Mouse (Mus musculus): ENCODE data around the gene Cdyl2. TPM values are rescaled to one million over a fixed set of nuclear protein-coding genes. Genes with fewer than 3 reads are reported as not detected.
A peak's percentile ranks its signal among the peaks of the same experiment; 100 is the strongest.

Cdyl2 gene
- polyA plus RNA-seq, 1 experiment from 2014 or later, result 5.2 TPM

DNA sequence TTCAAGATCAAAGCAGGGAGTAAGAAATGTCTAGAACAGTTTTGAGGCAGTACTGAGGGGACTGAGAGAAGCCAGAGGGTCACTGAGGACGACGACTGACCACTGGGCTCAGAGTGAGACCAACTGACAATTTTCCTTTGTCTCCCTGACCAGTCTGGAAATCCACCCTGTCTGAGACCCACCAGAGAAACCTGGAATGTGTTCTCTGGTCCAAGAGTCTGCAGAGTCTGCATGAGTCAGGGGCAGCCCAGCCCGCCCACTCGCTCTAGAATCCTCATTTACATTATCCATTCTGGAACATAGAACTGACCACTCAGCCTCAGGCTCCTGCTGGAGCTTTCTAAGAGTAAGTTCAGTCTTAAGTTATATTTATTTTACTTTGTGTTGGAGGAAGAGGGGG is 114.9 kb downstream of the Cdyl2 start:
- H3K27me3 ChIP-seq (replicated peaks), result no peaks in the 10 kb centered on the region
- WGBS, result 75% methylated on average over 4 of the region's 4 CpGs
- H3K9me3 ChIP-seq, result no peaks in the 10 kb centered on the region
- H3K4me3 ChIP-seq (replicated peaks), result no peak overlapping the region
- H3K9ac ChIP-seq, result no peak overlapping the region
- ATAC-seq (ENCODE audit: insufficient read depth, low FRiP score, low read depth), result no peak
- no peaks in the 10 kb centered on the region for H3K36me3 ChIP-seq
- no peak overlapping the region for H3K27ac ChIP-seq
- H3K4me1 ChIP-seq, result 0 out of 2 replicates have a peak, but pooled peaks cover 3% of the 10 kb centered on the region
- H3K4me2 ChIP-seq, result no peak overlapping the region

DNA sequence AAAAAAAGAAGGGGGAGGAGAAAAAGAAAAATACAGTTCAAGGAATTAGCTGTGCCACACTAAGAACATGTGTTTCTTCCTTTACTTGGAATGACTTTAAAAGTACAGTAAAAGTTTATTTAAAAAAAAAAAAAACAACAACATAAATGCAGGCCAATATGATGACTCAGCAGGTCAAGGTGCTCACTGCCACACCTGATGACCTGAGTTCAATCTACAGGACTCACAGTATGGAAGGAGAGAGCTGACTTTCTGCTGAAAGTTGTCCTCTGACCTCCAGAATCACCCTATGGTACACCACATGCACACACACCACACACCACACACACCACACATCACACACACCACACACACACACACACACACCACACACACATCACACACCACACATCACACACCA is 116.4 kb downstream of the Cdyl2 start:
- 0 out of 2 replicates have a peak, but pooled peaks cover 2% of the 10 kb centered on the region for H3K4me1 ChIP-seq
- no peaks in the 10 kb centered on the region for H3K27me3 ChIP-seq (replicated peaks)
- H3K36me3 ChIP-seq, result no peaks in the 10 kb centered on the region
- ATAC-seq (ENCODE audit: insufficient read depth, low FRiP score, low read depth), result no peak
- H3K9ac ChIP-seq, result no peak overlapping the region
- H3K4me3 ChIP-seq (replicated peaks), result no peak overlapping the region
- H3K9me3 ChIP-seq, result no peaks in the 10 kb centered on the region
- H3K4me2 ChIP-seq, result no peak overlapping the region
- H3K27ac ChIP-seq, result no peak overlapping the region

DNA sequence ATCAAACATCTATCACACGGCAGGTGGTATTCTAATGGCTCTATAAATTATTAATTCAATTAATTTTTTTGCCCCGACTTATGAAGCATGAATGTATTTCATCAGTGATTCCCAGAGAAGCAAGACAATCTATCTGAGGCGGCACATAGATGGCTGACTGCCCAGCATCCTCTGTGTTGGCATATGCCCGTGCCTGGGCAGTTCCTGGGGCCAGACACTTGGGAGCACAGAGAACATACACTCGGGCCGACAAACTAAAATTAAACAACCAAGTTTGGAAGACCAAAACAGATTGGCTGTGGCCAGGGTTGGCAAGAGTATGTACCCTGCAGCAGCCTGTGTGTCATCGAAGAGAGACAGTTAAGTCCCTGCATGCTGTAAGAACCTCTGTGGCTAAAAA is 117.9 kb downstream of the Cdyl2 start:
- Histone ChIP-seq H3K9ac (no peak overlapping the region), H3K27ac (no peak overlapping the region), H3K36me3 (no peaks in the 10 kb centered on the region), H3K4me3 (replicated peaks) (no peak overlapping the region), H3K4me1 (no peaks in the 10 kb centered on the region), H3K4me2 (no peak overlapping the region), H3K9me3 (no peaks in the 10 kb centered on the region), H3K27me3 (replicated peaks) (no peaks in the 10 kb centered on the region)
- WGBS, result 84% methylated on average over 7 of the region's 7 CpGs
- ATAC-seq (ENCODE audit: insufficient read depth, low FRiP score, low read depth), result no peak

DNA sequence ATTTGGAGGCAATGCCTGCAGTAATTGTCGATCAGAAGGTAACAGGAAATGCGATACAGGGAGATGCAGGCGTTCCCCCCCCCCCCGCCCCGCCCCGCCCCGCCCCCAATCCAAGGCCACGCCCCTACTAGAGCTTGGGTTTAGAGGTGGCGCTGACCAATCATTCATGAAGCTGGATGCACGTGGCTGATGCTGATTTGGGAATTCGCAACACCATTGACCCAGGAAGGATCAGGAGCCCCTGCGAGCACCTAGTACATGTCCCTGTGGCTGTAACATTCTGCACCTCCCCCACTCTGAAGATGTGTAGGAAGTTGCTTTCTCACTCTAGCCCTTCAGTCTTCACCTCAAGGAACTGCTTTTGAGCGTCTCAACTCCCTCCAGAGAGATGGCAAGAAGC is 126.6 kb downstream of the Cdyl2 start:
- Histone ChIP-seq H3K4me1 (no peaks in the 10 kb centered on the region), H3K9me3 (no peaks in the 10 kb centered on the region), H3K9ac (no peak overlapping the region), H3K4me3 (replicated peaks) (no peak overlapping the region), H3K27ac (no peak overlapping the region), H3K4me2 (no peak overlapping the region), H3K27me3 (replicated peaks) (no peaks in the 10 kb centered on the region), H3K36me3 (no peaks in the 10 kb centered on the region)
- ATAC-seq (ENCODE audit: insufficient read depth, low FRiP score, low read depth), result no peak
- WGBS, result 50% methylated on average over 9 of the region's 13 CpGs

DNA sequence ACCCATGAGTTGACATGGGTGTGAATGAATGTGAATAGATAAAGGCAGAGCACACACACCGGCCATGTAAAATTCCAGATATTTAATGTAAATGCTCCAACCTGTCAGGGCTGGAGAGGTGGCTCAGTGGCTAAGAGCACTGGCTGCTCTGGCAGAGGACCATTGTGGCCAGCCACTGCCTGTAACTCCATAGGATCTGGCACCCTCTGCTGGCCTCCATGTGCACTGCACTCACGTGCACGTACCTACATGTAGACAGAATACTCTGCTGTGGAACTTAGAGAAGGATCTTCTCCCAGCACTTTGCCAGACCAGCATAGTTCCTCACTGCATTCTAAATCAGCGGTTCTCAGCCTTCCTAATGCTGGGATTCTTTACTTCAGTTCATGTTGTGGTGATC is 130.0 kb downstream of the Cdyl2 start:
- Histone ChIP-seq H3K27ac (no peak overlapping the region), H3K9me3 (no peaks in the 10 kb centered on the region), H3K27me3 (replicated peaks) (no peaks in the 10 kb centered on the region), H3K4me1 (no peaks in the 10 kb centered on the region), H3K4me3 (replicated peaks) (no peak overlapping the region), H3K36me3 (no peaks in the 10 kb centered on the region), H3K9ac (no peak overlapping the region), H3K4me2 (no peak overlapping the region)
- 90% methylated on average over 4 of the region's 4 CpGs for WGBS
- ATAC-seq (ENCODE audit: insufficient read depth, low FRiP score, low read depth), result no peak

DNA sequence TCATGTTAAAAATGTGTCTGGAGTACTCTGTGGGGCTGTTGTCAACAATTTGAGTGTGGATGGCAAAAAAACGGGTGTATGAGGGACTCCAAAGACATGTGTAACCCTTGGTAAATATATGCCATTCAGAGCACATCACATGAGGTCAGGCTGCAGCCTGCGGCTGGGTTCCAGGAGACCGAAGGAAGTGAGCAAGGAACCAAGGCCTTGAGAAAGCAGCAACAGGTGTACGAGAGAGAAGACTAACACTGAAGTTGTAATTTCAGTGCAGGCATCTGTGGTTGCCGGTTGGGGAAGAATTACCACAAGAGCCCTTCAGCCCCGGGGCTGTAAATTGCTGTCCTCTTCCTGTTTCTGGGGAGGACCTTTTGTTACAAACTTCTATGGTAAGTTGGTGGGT is 133.1 kb downstream of the Cdyl2 start:
- H3K4me3 ChIP-seq (replicated peaks), result no peak overlapping the region
- H3K27ac ChIP-seq, result no peak overlapping the region
- H3K9me3 ChIP-seq, result no peaks in the 10 kb centered on the region
- H3K27me3 ChIP-seq (replicated peaks), result no peaks in the 10 kb centered on the region
- no peak overlapping the region for H3K4me2 ChIP-seq
- no peak overlapping the region for H3K9ac ChIP-seq
- no peak for ATAC-seq (ENCODE audit: insufficient read depth, low FRiP score, low read depth)
- no peaks in the 10 kb centered on the region for H3K4me1 ChIP-seq
- WGBS, result 79% methylated on average over 6 of the region's 6 CpGs
- H3K36me3 ChIP-seq, result no peaks in the 10 kb centered on the region

DNA sequence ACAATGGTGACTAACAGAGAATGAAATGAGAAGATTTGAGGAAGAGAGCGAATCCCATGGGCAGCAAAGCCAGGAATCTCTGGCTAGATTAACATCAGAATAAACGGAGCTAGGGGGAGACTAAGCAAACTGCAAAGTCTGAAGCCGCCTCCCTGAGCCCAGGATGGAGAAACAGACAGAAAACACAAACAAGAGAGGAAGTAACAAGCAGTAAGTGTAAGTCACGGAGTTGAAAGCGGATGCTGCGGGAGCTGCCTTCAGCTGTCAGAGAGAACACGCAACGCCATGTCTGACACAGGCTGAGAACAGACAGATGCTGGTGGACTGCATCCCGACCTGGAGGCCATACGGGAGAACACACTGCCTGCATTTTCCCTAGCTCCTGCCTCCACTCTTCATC is 141.6 kb downstream of the Cdyl2 start:
- no peaks in the 10 kb centered on the region for H3K36me3 ChIP-seq
- no peaks in the 10 kb centered on the region for H3K4me1 ChIP-seq
- H3K9ac ChIP-seq, result no peak overlapping the region
- H3K4me3 ChIP-seq (replicated peaks), result no peak overlapping the region
- no peaks in the 10 kb centered on the region for H3K27me3 ChIP-seq (replicated peaks)
- 70% methylated on average over 10 of the region's 10 CpGs for WGBS
- H3K9me3 ChIP-seq, result no peaks in the 10 kb centered on the region
- H3K27ac ChIP-seq, result no peak overlapping the region
- ATAC-seq (ENCODE audit: insufficient read depth, low FRiP score, low read depth), result no peak
- no peak overlapping the region for H3K4me2 ChIP-seq

DNA sequence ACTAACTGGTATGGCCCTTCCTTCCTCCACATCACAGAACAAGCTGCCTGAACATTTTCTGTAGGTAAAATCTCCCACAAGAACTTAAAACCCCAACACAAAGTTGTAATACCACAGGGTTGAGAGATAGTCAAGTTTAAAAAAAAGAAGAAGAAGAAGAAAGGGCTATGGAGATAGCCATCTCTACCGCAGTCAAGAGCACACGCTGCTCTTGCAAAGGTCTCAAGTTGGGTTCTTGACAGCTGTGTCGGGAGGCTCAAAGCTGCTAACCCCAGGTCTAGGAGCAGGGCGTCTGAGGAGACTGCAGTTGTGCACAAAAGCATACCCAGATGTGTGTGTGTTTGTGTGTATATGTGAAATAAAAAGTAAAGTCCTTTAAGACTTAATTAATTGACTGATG is 142.2 kb downstream of the Cdyl2 start:
- ATAC-seq (ENCODE audit: insufficient read depth, low FRiP score, low read depth), result no peak

DNA sequence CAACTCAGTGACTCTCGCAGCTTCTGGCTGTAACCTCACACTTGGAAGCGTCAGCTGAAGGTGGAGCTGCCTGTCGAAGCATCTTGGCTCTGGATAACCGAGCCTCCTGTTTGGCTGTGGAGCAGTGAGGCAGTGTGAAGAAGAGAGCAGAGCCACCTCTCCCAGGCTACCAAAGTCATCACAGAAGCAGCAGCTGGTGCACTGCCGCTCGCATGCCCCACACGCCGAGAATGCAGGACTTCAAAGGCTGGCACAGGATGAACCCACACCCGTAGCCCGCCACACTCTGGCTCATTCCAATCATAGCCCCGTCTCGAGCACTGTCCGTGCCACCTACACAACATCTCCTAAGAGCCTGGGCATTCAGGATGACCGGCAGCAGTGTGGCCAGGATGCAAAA is 142.7 kb downstream of the Cdyl2 start:
- Histone ChIP-seq H3K4me3 (replicated peaks) (no peak overlapping the region), H3K9ac (no peak overlapping the region), H3K27me3 (replicated peaks) (no peaks in the 10 kb centered on the region), H3K36me3 (no peaks in the 10 kb centered on the region), H3K27ac (no peak overlapping the region), H3K4me2 (no peak overlapping the region), H3K9me3 (no peaks in the 10 kb centered on the region), H3K4me1 (no peaks in the 10 kb centered on the region)
- ATAC-seq (ENCODE audit: insufficient read depth, low FRiP score, low read depth), result no peak
- 83% methylated on average over 14 of the region's 14 CpGs for WGBS

More for the DNA sequence above, 142.2 kb downstream of the Cdyl2 start:
- no peak overlapping the region for H3K9ac ChIP-seq
- H3K4me1 ChIP-seq, result no peaks in the 10 kb centered on the region
- no peaks in the 10 kb centered on the region for H3K36me3 ChIP-seq
- H3K4me3 ChIP-seq (replicated peaks), result no peak overlapping the region
- WGBS, result 73% methylated on average over 4 of the region's 4 CpGs
- H3K4me2 ChIP-seq, result no peak overlapping the region
- no peaks in the 10 kb centered on the region for H3K9me3 ChIP-seq
- no peak overlapping the region for H3K27ac ChIP-seq
- no peaks in the 10 kb centered on the region for H3K27me3 ChIP-seq (replicated peaks)

DNA sequence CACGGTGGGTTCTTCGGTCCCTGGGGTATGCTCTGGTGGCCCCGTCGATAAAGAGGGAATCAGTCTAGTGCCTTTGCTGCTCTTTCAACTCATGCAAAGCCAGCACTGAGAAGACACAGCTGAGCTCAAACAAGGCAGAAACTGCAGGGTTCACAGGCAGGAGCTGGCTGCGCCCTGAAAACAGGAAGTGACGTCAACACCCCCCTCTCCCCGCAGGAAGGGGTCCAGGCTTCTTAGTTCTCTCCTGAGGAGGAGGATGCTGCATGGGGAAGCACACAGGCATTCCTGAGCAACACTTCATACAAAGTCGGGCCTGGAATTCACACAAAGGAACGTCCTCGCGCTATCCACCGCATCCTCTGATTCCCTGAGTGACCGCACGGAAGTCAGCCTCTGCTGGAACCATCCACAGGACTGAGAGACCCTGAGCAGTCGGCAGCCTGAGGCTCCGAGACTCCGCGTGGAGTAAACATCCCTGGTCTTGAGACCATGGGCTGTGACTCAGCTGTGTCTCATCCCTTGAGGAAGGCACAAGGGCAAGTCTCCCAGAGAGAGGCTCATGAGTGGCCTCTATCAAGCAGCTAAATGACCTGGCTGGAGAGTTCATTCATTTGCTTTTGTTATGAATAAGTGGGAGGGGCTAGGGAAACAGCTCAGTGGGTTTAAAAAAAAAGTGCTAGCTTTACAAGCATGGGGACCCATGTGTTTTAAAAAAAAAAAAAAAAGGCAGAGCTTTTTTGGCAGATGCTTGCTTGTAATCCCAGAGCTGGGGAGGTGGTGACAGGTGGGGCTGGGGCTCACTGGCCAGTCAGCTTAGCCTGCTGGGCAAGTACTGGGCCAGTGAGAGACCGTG is 144.9 kb downstream of the Cdyl2 start:
- no peak overlapping the region for H3K4me3 ChIP-seq (replicated peaks)
- no peaks in the 10 kb centered on the region for H3K36me3 ChIP-seq
- no peaks in the 10 kb centered on the region for H3K4me1 ChIP-seq
- no peak for ATAC-seq (ENCODE audit: insufficient read depth, low FRiP score, low read depth)
- WGBS, result 83% methylated on average over 19 of the region's 19 CpGs
- no peaks in the 10 kb centered on the region for H3K9me3 ChIP-seq
- H3K9ac ChIP-seq, result no peak overlapping the region
- no peak overlapping the region for H3K4me2 ChIP-seq
- H3K27me3 ChIP-seq (replicated peaks), result no peaks in the 10 kb centered on the region
- no peak overlapping the region for H3K27ac ChIP-seq

DNA sequence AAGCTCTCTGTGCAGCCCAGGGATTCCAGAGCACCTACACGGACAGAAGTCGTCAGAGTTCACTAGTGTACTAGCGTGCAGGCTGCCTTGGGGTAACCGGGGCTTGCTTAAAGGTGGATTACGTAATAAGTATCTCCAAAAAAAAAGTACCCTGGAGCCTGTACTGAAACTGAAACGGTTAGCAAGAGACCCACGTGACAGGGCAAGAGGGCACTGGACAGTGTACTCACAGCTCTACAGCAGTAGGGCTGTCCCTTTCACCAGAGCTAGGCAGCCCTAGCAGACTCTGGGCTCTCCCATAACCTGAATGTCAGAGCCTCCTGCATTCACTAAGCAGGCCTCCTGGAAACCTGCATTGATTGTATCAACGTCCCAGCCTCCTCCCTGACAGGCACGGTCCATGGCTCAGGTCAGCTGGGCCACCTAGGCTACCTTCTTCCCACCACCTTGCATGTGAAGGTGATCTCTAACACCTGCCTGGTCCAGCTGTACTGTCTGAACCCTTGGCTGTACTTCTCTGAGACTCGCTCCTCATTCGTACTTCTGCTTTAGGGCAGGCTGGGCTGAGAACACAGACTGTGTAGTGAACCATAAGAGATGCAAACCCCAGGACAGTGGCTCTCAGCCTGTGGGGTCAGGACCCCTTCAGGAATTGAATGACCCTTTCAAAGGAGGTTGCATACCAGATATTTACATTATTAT is 151.3 kb downstream of the Cdyl2 start:
- no peak overlapping the region for H3K9ac ChIP-seq
- no peak overlapping the region for H3K27ac ChIP-seq
- no peak overlapping the region for H3K4me3 ChIP-seq (replicated peaks)
- no peaks in the 10 kb centered on the region for H3K27me3 ChIP-seq (replicated peaks)
- ATAC-seq (ENCODE audit: insufficient read depth, low FRiP score, low read depth), result peak; percentile 31; the same call in 1 of the 2 replicates
- no peaks in the 10 kb centered on the region for H3K9me3 ChIP-seq
- H3K4me1 ChIP-seq, result no peaks in the 10 kb centered on the region
- no peaks in the 10 kb centered on the region for H3K36me3 ChIP-seq
- H3K4me2 ChIP-seq, result no peak overlapping the region
- 75% methylated on average over 11 of the region's 11 CpGs for WGBS

DNA sequence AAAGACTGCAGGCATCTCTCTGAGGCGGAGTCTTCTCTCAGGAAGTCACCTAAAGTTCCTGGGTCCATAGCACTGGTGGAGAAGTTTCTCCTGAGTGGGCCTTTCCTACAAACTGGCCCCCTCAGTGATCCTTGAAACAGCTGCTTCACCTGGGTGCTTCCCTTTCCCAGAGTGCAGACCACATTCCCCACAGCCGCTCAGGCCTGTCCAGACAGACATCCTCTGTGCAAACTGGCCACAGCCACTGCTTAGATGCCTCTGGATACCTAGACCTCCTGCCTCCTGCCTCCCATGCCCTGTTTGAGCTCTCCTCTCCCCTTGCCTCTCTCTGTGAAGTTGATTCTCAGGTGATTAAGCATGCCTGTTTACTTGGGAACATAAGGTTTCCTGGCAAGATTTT is 156.1 kb downstream of the Cdyl2 start:
- no peak for ATAC-seq (ENCODE audit: insufficient read depth, low FRiP score, low read depth)
- no peak overlapping the region for H3K9ac ChIP-seq
- no peaks in the 10 kb centered on the region for H3K27me3 ChIP-seq (replicated peaks)
- no peaks in the 10 kb centered on the region for H3K4me1 ChIP-seq
- no peaks in the 10 kb centered on the region for H3K36me3 ChIP-seq
- H3K4me2 ChIP-seq, result no peak overlapping the region
- 88% methylated on average over 2 of the region's 2 CpGs for WGBS
- H3K27ac ChIP-seq, result no peak overlapping the region
- no peak overlapping the region for H3K4me3 ChIP-seq (replicated peaks)
- no peaks in the 10 kb centered on the region for H3K9me3 ChIP-seq
